Mouse (Mus musculus): Measurements from ENCODE around the gene Fuca2. TPM values are rescaled to one million over a fixed set of nuclear protein-coding genes. Genes with fewer than 3 reads are reported as not detected.

Fuca2 gene
- polyA plus RNA-seq, 2 experiments from 2014 or later: 59.1 to 63.2 TPM

GRCm38 (mm10) chr10:13534751-13535150 lies 35.4 kb downstream of the Fuca2 start:
- no peak for ATAC-seq

DNA sequence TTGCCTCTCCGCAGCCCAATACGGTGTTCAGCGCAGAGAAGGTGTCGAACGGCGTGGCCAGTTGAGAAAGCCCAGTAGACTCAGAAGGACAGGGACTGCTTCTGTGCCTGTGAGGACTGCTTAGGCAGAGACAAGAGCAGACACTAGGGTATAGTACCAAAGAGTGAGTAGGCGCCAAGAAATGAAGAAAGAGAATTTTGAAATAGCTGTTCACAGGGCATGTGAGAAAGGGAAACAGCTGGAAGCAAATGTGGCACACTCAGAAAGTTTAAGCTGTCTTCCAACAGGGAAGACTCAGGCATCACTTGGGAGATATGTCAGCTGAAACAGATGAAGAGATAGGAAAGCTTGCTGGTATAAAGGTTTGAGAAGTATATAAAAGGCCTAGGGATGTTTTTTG lies 37.4 kb downstream of the Fuca2 start:
- ATAC-seq: no peak

- no peak for ATAC-seq
Observed at GRCm38 (mm10) chr10:13539769-13540333, 40.5 kb downstream of the Fuca2 start.

DNA sequence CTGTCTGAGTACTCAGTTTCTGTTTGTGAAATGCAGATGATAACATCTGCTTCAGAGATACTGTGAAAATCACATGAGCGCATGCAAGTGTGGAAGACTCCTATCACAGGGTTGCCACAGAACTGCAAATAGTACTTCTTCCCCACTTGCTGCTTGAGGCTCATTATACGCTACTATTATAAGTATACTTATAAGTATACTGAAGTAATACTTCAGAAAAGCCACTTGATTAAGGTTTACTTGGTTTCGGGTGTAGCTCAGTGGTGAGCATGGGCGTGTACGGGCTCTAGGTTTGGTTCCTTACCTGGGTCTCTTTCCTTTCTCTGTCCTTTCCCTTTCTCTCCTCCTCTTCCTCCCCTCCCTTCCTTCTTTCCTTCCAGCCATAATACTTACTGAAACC lies 42.4 kb downstream of the Fuca2 start:
- no peak for ATAC-seq

DNA sequence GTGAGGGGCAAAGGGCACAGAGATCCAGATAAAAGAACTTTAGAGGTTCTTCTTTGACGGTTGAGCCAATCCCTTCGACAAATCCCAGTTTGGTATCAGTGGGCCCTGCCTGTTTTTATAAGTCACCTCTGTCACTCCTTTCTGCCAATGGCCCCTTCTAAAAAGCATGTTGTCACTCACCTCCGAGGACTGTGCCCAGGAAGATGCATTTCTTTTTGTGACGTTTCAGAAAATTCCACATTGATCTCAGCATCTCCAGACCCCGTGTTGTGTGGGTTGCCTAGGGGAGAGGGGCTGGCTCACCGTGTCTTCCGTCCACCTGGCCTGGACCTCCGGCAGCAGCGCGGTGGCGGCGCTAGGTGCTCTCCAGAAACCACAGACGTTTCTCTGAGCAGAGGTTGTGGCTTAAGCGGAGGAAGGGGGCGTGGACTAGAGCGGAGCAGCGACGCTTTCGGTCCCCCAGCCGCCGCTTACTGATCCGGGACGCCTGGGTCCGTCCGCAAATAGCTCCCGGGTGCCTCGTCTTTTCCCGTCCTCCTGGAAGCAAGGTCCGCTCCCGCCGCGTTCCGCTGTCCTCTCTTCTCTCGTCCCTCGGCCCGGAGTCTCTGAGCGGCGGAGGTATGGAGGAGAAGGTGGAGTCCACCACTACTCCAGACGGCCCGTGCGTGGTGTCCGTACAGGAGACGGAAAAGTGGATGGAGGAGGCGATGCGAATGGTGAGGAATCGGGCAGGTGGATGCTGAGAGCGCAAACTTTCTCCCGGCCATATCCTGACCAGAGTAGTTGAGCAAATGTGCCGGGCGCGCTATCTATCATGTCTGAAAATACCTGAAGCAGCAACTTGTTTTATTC lies 53.5 kb downstream of the Fuca2 start, which contains the start of the genes Adat2 and Pex3:
Gene Adat2, plus strand, starts transcription at position 249 of the 852 bp plus-strand sequence.
Gene Pex3, minus strand, starts transcription at position 497 of the 852 bp plus-strand sequence.
- peak; percentile 97 for ATAC-seq

- ATAC-seq: no peak
Observed at GRCm38 (mm10) chr10:13553498-13553985, 54.2 kb downstream of the Fuca2 start.

GRCm38 (mm10) chr10:13554316-13554715 lies 55.0 kb downstream of the Fuca2 start:
- ATAC-seq: no peak

DNA sequence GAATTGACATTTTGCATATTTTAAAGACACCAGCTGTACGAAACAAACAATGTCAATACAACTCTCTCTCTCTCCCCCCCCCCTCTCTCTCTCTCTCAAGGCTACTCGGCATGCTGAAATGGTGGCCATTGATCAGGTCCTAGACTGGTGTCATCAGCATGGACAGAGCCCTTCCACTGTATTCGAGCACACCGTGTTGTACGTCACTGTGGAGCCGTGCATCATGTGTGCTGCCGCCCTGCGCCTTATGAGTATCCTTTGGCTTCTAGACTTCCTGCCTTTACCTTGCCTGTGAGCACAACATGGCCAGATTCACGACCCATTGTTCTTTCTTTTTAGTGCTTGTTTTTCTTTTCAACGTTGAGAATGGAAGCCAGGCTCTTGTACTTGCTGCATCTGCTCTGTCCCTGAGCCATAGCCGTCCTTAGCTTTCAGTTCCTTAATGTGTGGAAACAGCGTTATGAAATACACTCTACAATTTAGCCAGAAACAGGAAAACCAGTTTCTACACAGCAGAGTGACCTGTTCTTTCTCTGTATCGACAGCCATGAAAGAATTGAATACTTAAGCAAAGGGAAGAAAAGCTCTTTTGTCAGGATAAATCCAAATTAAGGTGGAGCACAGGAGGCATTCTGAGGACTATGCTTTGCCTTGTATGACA lies 60.8 kb downstream of the Fuca2 start:
- ATAC-seq: no peak

DNA sequence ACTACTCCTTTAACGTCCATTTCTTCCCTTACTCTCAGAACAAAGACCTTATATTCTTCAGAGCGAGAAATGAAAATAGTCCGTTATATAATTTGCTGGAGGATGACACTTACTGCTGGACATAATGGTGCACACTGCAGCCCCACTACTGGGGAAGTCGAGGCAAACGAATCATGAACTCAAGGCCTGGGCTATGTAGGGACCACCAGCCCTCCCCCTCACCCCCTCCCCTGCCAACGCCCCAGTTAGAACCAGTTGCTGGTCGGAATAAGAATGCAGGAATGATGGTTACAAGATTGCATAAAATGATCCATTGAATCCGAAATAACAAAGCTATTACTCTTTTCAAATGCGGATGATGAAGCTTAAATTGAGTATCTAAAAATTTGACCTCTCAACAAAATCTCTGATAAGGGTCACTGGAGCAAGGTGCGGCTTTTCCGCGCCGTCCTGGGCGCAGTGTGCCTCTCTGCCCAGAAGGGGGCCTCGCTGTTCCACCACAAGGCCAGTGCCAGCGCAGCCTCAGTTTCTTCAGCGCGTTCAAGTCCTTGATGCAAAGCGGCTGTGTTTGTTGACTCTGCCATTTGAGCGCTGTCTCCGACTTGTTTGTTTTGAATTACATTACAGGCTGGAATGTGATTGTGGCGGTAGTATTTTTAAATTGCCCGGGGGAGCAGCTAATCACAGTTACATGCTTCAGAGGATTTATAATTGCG lies 65.2 kb downstream of the Fuca2 start:
- ATAC-seq: peak; percentile 66

DNA sequence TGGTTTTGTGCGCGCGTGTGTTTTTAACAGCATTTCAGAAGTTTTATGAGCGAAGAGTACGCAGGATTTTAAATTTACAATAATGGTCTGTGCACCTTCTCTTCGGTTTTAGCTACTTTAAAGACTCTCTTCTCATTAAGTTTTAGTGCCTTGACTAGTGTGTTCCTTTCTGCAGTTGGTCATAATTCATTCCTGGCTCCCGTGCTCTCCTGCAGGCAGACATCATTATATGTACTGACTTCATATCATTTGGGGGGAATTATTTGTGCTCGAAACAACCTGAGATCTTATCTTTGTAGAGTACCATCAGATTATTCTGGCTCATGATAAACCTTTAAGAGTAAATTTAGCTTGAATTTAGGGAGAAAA lies 65.7 kb downstream of the Fuca2 start:
- ATAC-seq: no peak

DNA sequence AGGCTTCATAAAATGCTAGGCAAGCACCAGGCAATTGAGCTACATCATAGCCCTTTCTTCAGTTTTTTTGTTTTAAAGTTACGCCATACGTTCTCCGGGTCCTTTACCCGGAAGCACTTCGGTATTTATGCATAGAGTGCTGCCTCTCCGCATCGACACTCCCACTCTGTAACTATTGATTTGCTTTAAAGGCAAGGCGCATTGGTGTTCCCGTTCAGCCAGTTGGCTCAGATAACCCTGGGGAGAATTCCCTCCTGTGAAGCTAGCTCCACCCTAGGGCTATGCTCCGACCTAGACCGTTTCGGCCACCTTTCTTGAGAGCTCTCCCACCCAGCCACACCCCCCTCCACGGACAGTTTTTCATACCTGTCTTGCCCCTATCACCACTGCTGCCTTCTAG lies 67.1 kb downstream of the Fuca2 start:
- ATAC-seq: no peak

Other genes with a start within 250 kb of the Fuca2 start
- gene Phactr2, start 25.1 kb upstream of the Fuca2 start, polyA plus RNA-seq (2017; shearing (Covaris generic)): 1 to 10 TPM; 2.3 to 3.2 TPM
- 1 to 10 TPM; 2.4 to 2.8 TPM for gene Adat2, start 53.4 kb downstream of the Fuca2 start, polyA plus RNA-seq (2017; shearing (Covaris generic))
- 10 to 100 TPM; 28.5 to 29.6 TPM for gene Pex3, start 53.6 kb downstream of the Fuca2 start, polyA plus RNA-seq (2017; shearing (Covaris generic))